Mouse (Mus musculus) ES-E14 (cell line): ENCODE measurements around the gene Krt13. TPM values are rescaled to one million over a fixed set of nuclear protein-coding genes. Genes with fewer than 3 reads are reported as not detected.

Source experiments
- DNase-seq: peaks from one replicate; pipeline ENCODE4 v3.0.0-alpha.2; 2013; ENCODE audit warnings: low read depth, low spot score
- H3K27ac ChIP-seq: 2 replicates; pipeline ENCODE4 v1.5.1; 2012; ENCODE audit warnings: low read depth, mild to moderate bottlenecking, low read length, moderate library complexity, mixed read lengths; ENCODE audit not compliant: poor library complexity, insufficient read depth, severe bottlenecking
- H3K36me3 ChIP-seq: 2 replicates; pipeline ENCODE4 v1.6.1; 2012; ENCODE audit warnings: mild to moderate bottlenecking, low read length, moderate library complexity, mixed read lengths; ENCODE audit not compliant: control insufficient read depth, poor library complexity, insufficient read depth, severe bottlenecking
- H3K4me1 ChIP-seq, 2 experiments: fragments of 150-350 bp in 1 of 2; sonication (generic) in 1 of 2; 2 replicates each; pipeline ENCODE4 v1.6.1; 2012; ENCODE audit warnings: low read length in 2 of 2, mild to moderate bottlenecking in 1 of 2, mixed read lengths in 1 of 2; ENCODE audit not compliant: control insufficient read depth in 2 of 2, insufficient read depth in 2 of 2, poor library complexity in 1 of 2
- H3K4me3 ChIP-seq, 2 experiments: fragments of 150-350 bp in 1 of 2; sonication (generic) in 1 of 2; 2 replicates each; pipeline ENCODE4 v1.5.1; 2012; ENCODE audit warnings: low read length in 2 of 2, low read depth in 1 of 2, mild to moderate bottlenecking in 1 of 2, mixed read lengths in 1 of 2; ENCODE audit not compliant: insufficient read depth in 1 of 2, poor library complexity in 1 of 2, severe bottlenecking in 1 of 2
- H3K9ac ChIP-seq: 2 replicates; pipeline ENCODE4 v1.6.1; 2012; ENCODE audit warnings: low read depth, mild to moderate bottlenecking, low read length, mixed read lengths; ENCODE audit not compliant: poor library complexity, insufficient read depth, severe bottlenecking
- H3K9me3 ChIP-seq: fragments of 150-350 bp; sonication (generic); 2 replicates; pipeline ENCODE4 v1.6.1; 2012; ENCODE audit warnings: low read depth, mild to moderate bottlenecking, low read length; ENCODE audit not compliant: control insufficient read depth, insufficient read depth
- CHD2 ChIP-seq: IDR thresholded peaks from 2 replicates; pipeline ENCODE4 v1.6.1; 2014; ENCODE audit warnings: mild to moderate bottlenecking, low read depth, low read length, inconsistent platforms
- HCFC1 ChIP-seq: IDR thresholded peaks from 2 replicates; pipeline ENCODE4 v1.6.1; 2012; ENCODE audit warnings: low read length, inconsistent platforms, borderline replicate concordance; ENCODE audit not compliant: insufficient read depth
- MAFK ChIP-seq: IDR thresholded peaks from 2 replicates; pipeline ENCODE4 v1.6.1; 2014; ENCODE audit warnings: mild to moderate bottlenecking, low read depth, low read length, inconsistent platforms; ENCODE audit not compliant: insufficient read depth
- ZC3H11A ChIP-seq: IDR thresholded peaks from 2 replicates; pipeline ENCODE4 v1.6.1; 2012; ENCODE audit warnings: low read depth, mild to moderate bottlenecking, inconsistent platforms, low read length, borderline replicate concordance
- ZNF384 ChIP-seq: IDR thresholded peaks from 2 replicates; pipeline ENCODE4 v1.6.1; 2012; ENCODE audit warnings: low read depth, low read length, inconsistent platforms
- in situ Hi-C, 2 experiments: fragments of 600-800 bp; cut with MboI; formaldehyde crosslinking; loops; one replicate each; pipeline ENCODE4 v1.15.1; 2025; ENCODE audit warnings: low sequenced_read_pairs in 2 of 2, inconsistent platforms in 1 of 2; ENCODE audit not compliant: unreplicated experiment in 2 of 2
- total RNA-seq: library from RNA; depleted of rRNA; stranded (reverse); fragments of 300-350 nt; gene quantifications from 2 replicates; pipeline ENCODE4 v1.2.3, GENCODE M21; 2012; rRNA removed

Gene Krt13
- total RNA-seq, 1 experiment: 0.71 TPM

DNA sequence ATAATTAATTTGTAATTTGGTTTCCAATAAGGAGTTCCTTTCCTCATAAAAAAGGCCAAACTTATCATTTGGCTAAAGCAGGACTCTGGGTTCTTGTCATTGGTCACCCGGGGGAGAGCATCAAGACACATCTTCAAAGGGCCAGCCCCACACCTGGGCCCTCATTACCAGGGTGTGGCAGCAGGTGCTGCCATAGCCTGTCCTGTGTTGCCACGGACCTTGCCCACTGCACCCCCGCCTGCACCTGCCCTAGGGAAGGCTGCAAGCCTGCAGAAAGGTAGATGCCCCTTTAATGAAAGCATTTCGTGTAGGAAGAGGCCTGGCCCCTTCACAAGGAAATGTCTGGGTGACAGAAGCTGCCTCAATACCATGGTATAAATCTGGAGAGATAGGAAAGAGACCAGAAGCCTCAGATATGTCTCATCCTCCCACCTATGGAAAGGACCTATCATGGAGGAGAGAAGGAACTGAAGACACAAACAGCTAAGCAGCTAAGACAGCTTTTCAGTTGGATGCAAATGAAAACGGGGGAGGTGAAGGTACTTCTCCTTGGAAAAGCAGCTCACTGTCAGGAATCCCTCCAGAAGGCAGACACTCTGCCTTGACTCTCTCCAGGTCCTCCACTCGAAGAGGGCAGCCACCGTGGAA, 32.9 kb downstream of the Krt13 start:
- no peak overlapping the region for H3K27ac ChIP-seq
- no peaks in the 10 kb centered on the region for H3K4me1 ChIP-seq
- no peak for TF ChIP-seq ZC3H11A
- TF ChIP-seq MAFK: no peak
- TF ChIP-seq HCFC1: no peak
- TF ChIP-seq CHD2: no peak
- no peak for TF ChIP-seq ZNF384
- DNase-seq: no peak
- no peaks in the 10 kb centered on the region for H3K9me3 ChIP-seq
- H3K9ac ChIP-seq: no peak overlapping the region
- H3K4me3 ChIP-seq: no peak overlapping the region
- in situ Hi-C loops: no loop called here
- H3K36me3 ChIP-seq: no peaks in the 10 kb centered on the region

DNA sequence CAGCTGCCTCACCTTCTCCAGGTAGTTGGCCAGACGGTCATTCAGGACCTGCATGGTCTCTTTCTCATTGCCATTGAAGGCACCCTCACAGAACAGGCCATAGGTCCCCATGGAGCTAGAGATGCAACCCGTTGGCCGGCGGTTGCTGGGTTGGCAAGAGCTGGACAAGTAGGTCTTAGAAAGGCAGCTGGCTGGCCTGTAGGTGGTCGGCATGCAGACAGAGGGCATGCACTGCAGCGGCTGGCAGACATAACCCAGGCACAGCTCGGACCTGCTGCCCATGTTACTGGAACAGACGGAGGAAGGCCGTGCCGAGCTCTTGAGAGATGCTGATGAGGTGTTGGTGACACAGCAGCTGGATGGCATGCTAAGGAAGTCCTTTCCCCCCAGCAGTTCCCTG, 33.5 kb downstream of the Krt13 start, which contains the start of gene Krt32:
Gene Krt32 (minus strand): TSS at position 366 of the 400 bp plus-strand sequence.
- Histone ChIP-seq H3K4me1 (no peaks in the 10 kb centered on the region), H3K36me3 (no peaks in the 10 kb centered on the region), H3K9ac (no peak within 1 kb of the TSS), H3K27ac (no peak within 1 kb of the TSS), H3K4me3 (no peak within 1 kb of the TSS), H3K9me3 (no peaks in the 10 kb centered on the region)
- no peak for TF ChIP-seq CHD2
- in situ Hi-C loops: no loop called here
- no peak for DNase-seq

DNA sequence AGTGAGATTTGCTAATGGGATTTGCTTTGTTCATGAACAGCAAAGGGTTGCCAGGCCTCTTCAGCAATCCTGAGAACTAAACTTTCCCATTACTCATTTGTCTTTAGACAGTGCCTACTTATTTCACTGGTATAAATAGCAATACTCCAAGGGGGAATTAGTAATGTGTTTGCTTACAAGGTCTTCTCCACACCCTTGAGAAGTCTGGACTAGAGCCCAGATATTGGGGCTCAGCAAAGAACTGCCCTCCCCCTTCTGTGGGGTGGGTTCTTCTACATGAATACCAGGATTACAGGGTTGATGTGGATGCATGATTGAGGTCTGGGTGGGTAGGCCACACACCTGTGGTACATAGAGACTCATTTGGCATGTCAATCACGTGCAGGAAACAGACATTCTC, 47.5 kb downstream of the Krt13 start:
- DNase-seq: no peak
- in situ Hi-C loops: loop anchor here in 1 of 2 experiments (5.0 kb wide), 1 partner anchor 208 kb away; no protein-coding TSS in a partner anchor
- no peak overlapping the region for H3K4me3 ChIP-seq
- no peak overlapping the region for H3K27ac ChIP-seq
- no peak overlapping the region for H3K9ac ChIP-seq
- H3K36me3 ChIP-seq: no peaks in the 10 kb centered on the region
- no peaks in the 10 kb centered on the region for H3K9me3 ChIP-seq
- TF ChIP-seq CHD2: no peak
- H3K4me1 ChIP-seq: no peaks in the 10 kb centered on the region

Other genes starting within 250 kb of the Krt13 start
- not detected in 2 replicates for gene Krtap9-1, start 248.2 kb downstream of the Krt13 start, total RNA-seq
- gene Gm11567, start 242.4 kb downstream of the Krt13 start, total RNA-seq: not detected in 2 replicates
- gene Krtap31-1, start 213.6 kb downstream of the Krt13 start, total RNA-seq: not detected in 2 replicates
- gene Gm11565, start 206.8 kb downstream of the Krt13 start, total RNA-seq: not detected in 2 replicates
- gene Krtap31-2, start 185.3 kb downstream of the Krt13 start, total RNA-seq: not detected in 2 replicates
- gene Krtap9-5, start 173.1 kb downstream of the Krt13 start, total RNA-seq: not detected in 2 replicates
- gene Krtap29-1, start 142.5 kb downstream of the Krt13 start, total RNA-seq: not detected in 2 replicates
- gene Krtap16-1, start 135.0 kb downstream of the Krt13 start, total RNA-seq: not detected in 2 replicates
- gene Krtap17-1, start 127.6 kb downstream of the Krt13 start, total RNA-seq: not detected in 2 replicates
- gene Krt33a, start 105.4 kb downstream of the Krt13 start, total RNA-seq: not detected in 2 replicates
- not detected in 2 replicates for gene Krt33b, start 91.7 kb downstream of the Krt13 start, total RNA-seq
- gene Krt34, start 80.0 kb downstream of the Krt13 start, total RNA-seq: not detected in 2 replicates
- not detected in 2 replicates for gene Krt31, start 71.0 kb downstream of the Krt13 start, total RNA-seq
- gene Krt32, start 33.3 kb downstream of the Krt13 start, total RNA-seq: not detected in 2 replicates
- gene Krt35, start 25.3 kb downstream of the Krt13 start, total RNA-seq: not detected in 2 replicates
- 0.13 and 0.16 TPM in 2 replicates for gene Krt36, start 15.9 kb downstream of the Krt13 start, total RNA-seq
- 0.16 and 0.36 TPM in 2 replicates for gene Krt15, start 14.4 kb upstream of the Krt13 start, total RNA-seq
- 53.4 and 79.9 TPM in 2 replicates for gene Krt19, start 27.1 kb upstream of the Krt13 start, total RNA-seq
- 0.09 and 0.11 TPM in 2 replicates for gene Krt9, start 71.7 kb upstream of the Krt13 start, total RNA-seq
- gene Krt14, start 86.0 kb upstream of the Krt13 start, total RNA-seq: 2.1 and 2.3 TPM in 2 replicates
- gene Krt16, start 127.3 kb upstream of the Krt13 start, total RNA-seq: 0.31 and 0.69 TPM in 2 replicates
- gene Krt17, start 139.5 kb upstream of the Krt13 start, total RNA-seq: 3.2 and 8.5 TPM in 2 replicates
- 21.7 and 42.5 TPM in 2 replicates for gene Krt42, start 148.3 kb upstream of the Krt13 start, total RNA-seq
- gene Eif1, start 198.3 kb upstream of the Krt13 start, total RNA-seq: 322 and 326 TPM in 2 replicates
- 1.6 and 2.9 TPM in 2 replicates for gene Gast, start 212.8 kb upstream of the Krt13 start, total RNA-seq
- gene Hap1, start 234.6 kb upstream of the Krt13 start, total RNA-seq: 21.4 and 34.2 TPM in 2 replicates